Mouse (Mus musculus) liver, embryonic 14.5 days (tissue): ENCODE data around the gene Fuk.

ENCODE experiments used
- CTCF ChIP-seq: IDR thresholded peaks from 2 replicates; pipeline ENCODE4 v1.5.1; 2016; ENCODE audit warnings: antibody characterized with exemption, low read depth, control low read depth
- EP300 ChIP-seq: IDR thresholded peaks from 2 replicates; pipeline ENCODE4 v1.6.1; 2016; ENCODE audit warnings: antibody characterized with exemption, low read depth

DNA sequence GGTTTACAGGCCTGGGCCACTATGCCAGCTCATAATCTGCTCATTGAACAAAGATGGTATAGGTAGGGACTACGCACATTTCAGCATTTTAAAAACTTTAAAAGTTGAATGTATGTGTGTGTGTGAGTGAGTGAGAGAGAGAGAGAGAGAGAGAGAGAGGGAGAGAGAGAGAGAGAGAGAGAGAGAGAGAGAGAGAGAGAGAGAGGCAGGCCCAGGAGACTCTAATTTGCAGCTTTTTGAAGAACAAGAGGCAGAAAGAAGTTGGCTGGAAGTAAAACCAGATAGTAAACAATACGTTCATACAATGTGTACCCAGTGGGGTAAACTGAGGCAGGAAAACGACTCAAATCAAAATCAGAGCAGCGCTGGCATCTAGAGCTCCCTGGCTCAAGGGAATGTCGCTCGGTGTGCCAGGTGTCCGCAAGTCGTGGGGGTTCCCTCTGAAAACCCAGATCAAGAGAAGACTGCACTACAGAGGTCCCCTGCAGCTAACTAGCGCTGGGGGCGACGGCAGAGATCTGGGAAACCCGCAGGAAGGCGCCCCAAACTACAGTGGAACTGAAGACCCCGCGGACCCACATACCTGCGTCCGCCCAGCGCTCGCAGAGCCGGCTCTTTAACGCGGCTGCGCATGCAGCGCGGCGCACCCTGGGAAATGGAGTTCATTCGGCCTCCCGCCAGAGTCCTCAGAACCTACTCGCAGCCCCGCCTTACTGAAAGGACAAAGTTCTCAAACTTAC, at the start of gene Fuk:
- TF ChIP-seq CTCF (no peak), EP300 (no peak)
